ENCODE assay signal across 16 mouse cellular contexts in the genomic region with DNA sequence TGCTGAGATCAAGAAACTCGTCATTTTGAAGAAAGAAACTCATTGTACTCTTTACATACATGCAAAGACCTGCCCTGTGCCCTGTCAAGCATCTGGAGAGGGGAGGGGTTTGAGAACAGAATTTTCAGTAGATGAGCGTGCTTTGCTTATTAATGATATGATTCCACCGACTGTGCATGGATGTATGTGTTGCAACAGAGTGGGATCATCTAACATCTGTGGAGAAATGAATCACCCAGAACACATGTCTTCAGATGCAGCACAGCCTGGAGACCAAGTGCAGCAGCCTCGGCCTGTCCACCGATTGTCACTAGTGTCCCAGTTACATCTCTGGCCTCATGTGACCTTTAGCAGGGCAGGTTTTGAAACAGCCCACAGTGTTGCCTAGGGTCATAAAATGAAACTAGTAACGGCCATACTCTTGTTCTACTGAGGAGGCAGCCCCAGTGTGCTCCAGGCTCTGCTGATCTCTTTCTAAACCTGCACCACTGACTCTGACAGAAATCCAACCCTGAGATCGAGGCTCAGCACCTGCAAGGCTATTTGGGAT. TPM values are rescaled to one million over a fixed set of nuclear protein-coding genes. Genes with fewer than 3 reads are reported as not detected.
"Had no signal": no experiment of that assay in that cellular context is flagged by ENCODE, and none has a peak within 500 bp of the region (broad histone marks: within the 10 kb centered on the region; RNA-seq: fewer than 3 reads in every experiment).

No protein-coding gene starts in this region.

- H3K27ac ChIP-seq: layer of hippocampus, adult 2 months; left cerebral cortex, adult 2 months; midbrain, embryonic 12.5 days had no signal

- H3K9ac ChIP-seq: limb, embryonic 15.5 days; midbrain, embryonic 12.5 days had no signal

- H3K36me3 ChIP-seq: limb, embryonic 15.5 days; midbrain, embryonic 12.5 days had no signal

- ATAC-seq: midbrain, embryonic 16.5 days had no signal

- H3K4me3 ChIP-seq: layer of hippocampus, adult 2 months; left cerebral cortex, adult 2 months; limb, embryonic 15.5 days; midbrain, embryonic 12.5 days had no signal

- H3K9me3 ChIP-seq: limb, embryonic 15.5 days; midbrain, embryonic 12.5 days had no signal

- DNase-seq: kidney, adult 18-20 months; kidney, postnatal 10 days; kidney, postnatal 4 days; lung, adult 18-20 months; right cerebral cortex, adult 18-20 months; right cerebral cortex, postnatal 25 days; thymus, postnatal 4 days had no signal

- H3K27me3 ChIP-seq: midbrain, embryonic 12.5 days had no signal

- H3K4me1 ChIP-seq: midbrain, embryonic 12.5 days had no signal

- H3K4me2 ChIP-seq: limb, embryonic 15.5 days; midbrain, embryonic 12.5 days had no signal

RNA-seq across cellular contexts. Expression of a gene that starts 16.2 kb away (rescaled TPM):
- total RNA-seq: layer of hippocampus, adult 2 months; left cerebral cortex, adult 2 months; left cerebral cortex, postnatal 25 days; megakaryocyte-erythroid progenitor cell, adult 5-6 weeks had no signal
- polyA plus RNA-seq: limb, embryonic 11.5 days; midbrain, embryonic 12.5 days; small intestine, adult 2 months had no signal
